Mouse (Mus musculus) left cerebral cortex, postnatal 4 days (tissue): ENCODE results near the gene Ptprg. TPM values are rescaled to one million over a fixed set of nuclear protein-coding genes. Genes with fewer than 3 reads are reported as not detected.
"Not testable (repeated sequence)": the region's sequence is repeated elsewhere in the genome, so short reads cannot be mapped to it uniquely, and the experiment has no call there.

ENCODE experiments used
- DNase-seq: peaks from one replicate; pipeline ENCODE4 v3.0.0-alpha.2; 2022
- intact Hi-C: fragments of 180-260 bp; cut with DNase I; formaldehyde crosslinking; loops from one replicate; pipeline ENCODE4 v1.15.1; 2025
- total RNA-seq, 2 experiments: library from RNA; stranded (reverse); gene quantifications; 2 replicates each; pipeline ENCODE4 v1.2.3; 2021

The Ptprg gene
- total RNA-seq, 2 experiments from 2014 or later = 127 to 141 TPM

DNA sequence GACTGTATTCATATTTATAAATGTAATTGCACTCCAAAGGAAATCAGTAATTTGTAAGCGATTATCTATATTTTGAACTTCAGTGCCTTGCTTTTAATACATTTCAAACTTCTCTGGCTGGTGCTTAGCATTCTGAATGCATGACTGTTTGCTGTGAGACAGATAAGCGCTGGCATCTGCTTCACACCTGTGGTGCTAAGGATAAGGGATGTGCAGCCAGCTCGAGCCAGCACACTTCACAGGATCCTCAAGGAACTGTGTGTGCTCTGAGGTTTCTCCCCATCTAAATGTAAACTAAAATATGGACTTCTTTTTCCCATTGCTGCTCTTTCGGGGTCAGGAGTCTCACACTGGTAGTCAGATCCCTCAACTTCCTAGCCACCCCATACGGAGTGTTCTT is 458.4 kb downstream of the Ptprg start:
- intact Hi-C loops = no loop called here
- no peak for DNase-seq

DNA sequence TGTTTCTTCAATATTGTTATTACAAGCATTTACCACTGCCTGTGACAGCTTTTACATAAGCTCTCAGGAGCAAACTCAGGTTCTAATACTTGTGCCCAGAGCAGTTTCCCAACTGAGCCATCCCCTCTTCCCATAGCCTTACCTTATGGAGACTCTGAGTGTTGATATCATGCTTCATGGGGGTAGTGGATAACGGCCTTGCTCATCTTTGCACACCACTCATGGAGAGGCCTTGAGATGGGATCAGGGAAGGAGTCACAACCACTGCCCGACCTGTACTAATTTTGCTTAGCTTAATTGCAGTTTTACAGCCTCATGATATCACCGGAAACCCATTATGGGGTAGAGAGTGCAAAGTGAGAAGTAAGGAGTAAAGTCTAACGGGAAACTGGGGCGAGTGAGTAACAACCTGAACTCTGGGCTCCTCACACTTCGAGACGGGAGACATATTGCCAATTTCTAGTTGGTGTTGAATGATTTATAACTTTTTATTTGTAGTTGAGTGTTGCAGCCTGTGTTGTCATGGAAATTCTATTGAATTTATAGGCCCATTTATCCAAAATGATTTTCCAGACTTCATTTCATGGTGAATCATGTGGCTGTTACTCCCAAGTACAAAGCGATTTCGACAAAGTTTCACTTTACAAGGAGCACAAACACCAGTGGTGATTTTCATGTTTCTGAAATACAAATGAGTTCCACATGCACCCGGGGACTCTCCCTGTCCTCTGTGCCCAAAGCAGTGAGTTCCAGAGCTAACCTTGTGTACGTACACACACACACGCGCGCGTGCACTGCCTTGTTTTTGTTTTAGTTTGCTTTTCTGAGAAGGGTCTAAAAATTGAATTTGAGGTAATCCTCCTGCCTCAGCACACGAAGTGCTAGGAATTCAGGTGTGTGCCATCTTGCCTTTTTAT is 472.7 kb downstream of the Ptprg start:
- intact Hi-C loops = no loop called here
- no peak for DNase-seq

DNA sequence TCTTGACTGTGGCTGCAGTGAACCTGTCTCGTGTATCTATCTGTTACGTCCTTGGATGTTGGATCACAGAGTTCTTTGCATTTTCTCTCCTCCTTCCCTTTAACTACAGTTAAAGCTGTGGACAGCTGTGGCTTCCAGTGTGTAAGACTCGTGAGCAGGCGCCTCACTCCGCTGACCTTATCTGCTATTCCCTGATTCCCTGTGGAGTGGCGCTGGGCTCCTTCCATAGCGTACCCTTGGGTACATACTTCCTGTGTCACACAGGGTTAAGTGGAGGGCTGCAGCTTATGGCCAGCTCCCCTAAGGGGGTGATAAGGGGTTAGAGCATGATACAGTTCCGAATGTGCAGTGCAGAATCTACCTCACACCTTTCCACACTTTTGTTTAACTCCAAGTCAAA is 473.9 kb downstream of the Ptprg start:
- intact Hi-C loops = no loop called here

DNA sequence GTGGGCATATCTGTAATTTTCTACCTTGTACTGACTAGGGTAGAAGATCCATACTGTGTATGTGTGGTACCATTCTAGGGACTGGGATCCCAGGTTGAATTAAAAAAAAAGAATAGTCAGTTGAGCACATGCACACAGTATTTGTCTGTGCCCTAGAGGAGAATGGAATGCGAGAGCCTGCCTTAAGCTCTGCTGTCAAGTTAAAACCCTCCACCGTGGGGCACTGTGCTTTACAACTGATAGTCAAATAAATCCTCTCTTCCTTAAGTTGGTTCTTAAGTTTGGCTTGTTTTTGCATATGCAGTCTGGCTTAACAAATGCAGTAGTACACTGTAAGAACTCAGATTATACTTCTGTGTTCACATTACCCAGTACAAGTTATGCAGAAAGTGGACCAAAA is 476.6 kb downstream of the Ptprg start:
- intact Hi-C loops = no loop called here
- no peak for DNase-seq

More for the DNA sequence above, 473.9 kb downstream of the Ptprg start:
- DNase-seq = no peak

DNA sequence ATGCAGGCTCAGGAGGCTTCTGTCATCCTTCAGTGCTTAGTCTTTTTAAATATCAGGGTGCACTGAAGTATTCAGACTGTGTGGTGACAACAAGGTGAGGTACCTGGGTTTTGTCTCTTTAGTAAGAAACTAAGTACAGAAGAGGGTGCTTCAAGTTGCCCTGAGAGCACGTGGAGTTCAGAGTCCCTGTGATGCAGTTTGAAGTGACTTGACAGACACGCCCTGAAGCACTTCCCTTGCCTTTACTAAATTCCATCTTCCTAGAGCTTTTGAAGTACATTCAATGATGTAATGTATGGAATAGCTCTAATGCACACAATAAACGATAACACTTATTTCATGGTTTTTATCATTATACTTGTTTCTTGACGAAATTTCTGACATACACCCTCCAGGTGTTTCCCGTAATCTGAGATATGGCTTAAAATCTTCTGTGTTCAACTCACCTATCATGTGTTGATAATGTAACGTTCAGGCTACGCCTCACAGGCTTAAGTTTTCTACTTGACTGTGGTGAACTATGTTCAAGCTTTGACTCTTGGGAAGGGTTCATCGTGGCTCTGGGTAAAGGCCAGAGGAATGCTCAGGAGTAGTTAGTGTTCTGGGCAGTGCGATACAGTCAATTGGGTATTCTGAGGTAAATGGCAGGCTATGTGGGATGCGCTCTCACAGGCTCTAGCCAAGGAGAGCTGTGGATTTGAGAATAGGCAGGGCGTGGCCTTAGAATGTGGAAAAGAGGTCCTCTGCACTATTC is 483.4 kb downstream of the Ptprg start:
- DNase-seq = no peak
- intact Hi-C loops = no loop called here

DNA sequence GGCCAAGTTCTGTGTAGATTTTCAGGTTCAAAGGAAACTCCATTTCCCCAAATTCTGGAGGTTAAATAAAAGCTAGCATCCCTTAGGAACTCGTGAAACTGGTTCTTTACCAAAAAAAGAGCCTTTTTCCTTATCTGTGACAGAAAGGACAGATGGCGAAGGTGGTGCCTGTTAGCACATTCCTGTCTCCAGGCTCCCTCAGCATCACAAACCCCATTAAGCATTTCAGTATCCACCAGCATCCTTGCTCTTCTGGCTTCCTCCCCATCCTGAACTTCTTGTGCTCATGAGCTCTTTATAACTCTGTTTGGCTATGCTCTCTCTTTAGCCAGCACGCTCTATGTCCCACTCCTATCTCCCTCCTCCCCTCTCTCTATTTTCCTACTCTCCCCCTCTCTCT is 486.4 kb downstream of the Ptprg start:
- intact Hi-C loops = no loop called here
- DNase-seq = no peak

DNA sequence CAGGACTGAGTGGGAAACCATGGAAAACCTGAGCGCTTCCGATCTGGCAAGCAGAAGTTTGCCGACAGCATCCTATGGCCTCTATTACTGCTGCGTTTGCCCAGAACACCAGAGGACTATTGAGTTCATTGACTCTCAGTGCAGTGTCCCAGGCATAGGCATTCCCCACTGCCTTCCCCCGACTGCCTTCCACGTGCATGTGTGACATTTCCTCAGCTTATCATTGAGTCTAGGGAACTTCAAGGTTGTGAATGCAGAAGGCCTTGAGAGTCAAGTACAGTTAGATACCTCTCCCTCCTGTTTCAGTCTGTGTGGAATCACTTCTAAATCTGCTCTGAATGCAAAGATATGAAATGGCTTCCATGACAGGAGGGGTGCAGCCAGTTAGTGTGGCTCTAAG is 488.2 kb downstream of the Ptprg start:
- intact Hi-C loops = no loop called here
- DNase-seq = no peak

DNA sequence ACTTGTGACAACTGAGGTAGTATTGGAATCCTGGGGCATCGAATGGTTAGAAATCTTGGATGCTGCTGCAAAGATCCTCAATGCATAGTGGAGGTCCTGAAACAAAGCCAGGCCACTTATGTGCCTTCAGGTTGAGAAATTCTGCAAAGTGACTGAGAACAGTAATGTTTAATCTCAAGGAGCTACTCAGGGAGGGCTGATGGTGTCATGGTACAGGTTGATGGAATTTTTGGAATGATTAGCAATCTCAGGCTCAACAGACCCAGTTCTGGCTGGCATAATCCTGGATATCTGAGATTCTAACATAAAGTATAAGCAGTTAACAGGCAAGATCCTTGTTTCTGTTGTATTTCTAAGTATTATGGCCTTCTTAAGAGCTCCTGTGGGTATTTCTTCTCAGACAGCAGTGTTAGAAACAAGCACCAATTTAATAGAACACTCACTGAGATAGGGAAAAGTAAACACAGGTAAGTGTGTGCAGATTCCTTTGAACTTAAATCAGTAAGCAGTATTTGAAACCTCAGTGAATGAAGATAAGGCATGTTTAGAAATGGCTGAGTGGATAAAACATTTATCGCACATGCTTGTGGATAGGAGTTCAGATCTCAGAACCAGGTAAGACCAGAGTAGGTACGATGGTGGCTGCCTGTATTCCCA is 493.0 kb downstream of the Ptprg start:
- intact Hi-C loops = no loop called here
- DNase-seq = no peak

DNA sequence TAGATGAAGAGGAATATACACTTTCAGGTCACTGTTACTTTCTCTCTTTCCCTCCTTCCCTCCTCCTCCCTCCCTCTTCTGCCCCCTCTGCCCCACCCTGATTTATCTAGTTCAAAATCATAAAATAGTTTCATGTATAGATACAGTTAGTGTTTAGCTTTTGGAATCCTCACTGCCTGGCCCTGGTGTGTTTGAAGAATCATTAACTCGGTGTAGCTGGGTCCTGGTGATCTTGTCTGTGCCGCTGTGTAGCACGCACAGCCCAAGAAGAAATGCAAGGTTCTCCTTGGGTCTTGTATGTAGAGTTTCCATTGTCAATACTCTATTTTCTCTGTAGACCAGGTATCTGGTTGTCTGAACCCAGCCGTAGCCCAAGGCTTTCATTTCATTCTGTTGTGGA is 494.3 kb downstream of the Ptprg start:
- intact Hi-C loops = no loop called here
- no peak for DNase-seq

DNA sequence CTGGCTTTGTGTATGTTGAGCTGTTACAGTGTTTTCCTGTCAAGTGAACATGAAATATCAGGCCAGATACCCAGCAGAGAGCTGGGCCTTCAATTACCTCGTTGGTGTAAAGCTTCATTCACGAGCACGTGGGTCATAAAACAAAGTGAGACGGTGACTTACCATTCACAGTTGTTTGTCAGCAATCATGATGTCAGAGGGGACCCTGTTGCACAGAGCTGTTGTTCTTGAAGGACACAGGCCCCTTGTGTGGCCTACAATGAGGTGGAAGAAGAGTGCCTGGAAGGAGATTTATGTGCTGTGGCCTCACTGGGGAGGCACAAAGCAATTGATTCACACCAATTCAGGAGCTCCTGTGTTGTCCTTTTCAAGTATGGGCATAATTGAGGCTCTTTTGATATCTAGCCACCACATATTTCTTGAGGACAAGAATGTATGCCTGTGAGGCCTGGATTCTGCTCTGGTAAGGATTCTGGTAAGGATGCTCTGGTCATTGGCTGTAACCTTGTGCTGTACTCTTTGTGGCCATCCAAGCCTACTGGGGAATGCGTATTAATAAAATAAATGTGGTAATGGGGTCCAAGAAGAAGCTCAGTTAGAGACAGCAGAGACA is 503.7 kb downstream of the Ptprg start:
- intact Hi-C loops = no loop called here
- no peak for DNase-seq

DNA sequence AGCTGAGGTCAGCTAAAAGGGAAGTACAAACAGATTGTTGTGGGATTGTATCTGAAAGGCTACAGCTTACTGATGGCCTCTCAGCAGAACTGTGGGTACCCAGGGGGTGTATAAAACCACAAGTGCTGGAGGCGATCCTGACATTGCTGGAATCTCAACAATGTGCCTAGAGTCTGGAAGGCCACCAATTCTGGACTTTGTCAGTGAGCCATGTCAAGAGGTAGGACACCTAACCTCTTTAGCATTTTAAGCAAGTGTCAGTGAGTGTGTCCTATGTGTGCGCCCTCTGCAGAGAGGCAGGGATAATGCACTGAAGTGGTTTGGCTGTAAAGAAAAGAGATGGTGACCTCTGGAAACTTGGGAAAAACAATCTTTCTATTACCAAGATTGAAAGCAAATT is 504.5 kb downstream of the Ptprg start:
- intact Hi-C loops = no loop called here
- no peak for DNase-seq

DNA sequence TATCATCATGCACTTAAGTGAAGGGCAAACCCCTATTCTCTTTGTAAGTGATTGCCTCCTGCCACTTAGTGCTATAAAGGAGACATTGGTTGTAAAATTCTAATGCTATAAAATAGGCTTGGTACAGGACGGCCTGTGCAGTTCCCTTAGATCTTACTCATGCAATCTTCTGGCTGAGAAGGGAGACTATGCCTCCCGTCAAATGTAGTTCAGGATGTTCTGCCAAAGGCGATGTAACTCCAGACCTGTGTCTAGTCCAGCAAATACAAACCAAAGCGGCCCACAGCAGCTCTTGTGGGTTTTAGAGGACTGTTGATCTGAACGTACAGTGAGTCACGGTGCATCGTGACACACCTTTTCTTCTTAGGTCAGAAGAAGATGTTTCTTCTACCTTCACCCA is 505.8 kb downstream of the Ptprg start:
- DNase-seq = no peak

DNA sequence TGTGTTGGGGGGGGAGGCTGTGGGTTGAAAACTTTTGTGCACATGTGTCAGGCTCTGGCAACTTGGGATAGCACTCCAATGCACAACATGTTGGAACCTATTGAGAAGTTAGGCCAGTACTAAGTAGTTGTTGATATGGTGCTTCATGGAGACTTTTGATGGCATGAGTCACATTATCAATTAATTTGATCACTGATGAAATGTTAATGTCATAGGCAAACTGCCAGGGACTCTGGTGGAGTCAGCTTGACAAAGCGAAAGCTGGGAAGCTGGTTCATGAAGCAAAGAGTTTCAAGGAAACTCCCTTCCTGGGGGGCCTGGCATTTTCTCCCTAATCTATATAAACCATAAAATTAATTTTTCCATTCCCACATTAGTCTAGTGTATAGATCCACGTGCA is 508.0 kb downstream of the Ptprg start:
- intact Hi-C loops, DNase-seq: not testable (repeated sequence)

More for the DNA sequence above, 505.8 kb downstream of the Ptprg start:
- intact Hi-C loops = no loop called here

DNA sequence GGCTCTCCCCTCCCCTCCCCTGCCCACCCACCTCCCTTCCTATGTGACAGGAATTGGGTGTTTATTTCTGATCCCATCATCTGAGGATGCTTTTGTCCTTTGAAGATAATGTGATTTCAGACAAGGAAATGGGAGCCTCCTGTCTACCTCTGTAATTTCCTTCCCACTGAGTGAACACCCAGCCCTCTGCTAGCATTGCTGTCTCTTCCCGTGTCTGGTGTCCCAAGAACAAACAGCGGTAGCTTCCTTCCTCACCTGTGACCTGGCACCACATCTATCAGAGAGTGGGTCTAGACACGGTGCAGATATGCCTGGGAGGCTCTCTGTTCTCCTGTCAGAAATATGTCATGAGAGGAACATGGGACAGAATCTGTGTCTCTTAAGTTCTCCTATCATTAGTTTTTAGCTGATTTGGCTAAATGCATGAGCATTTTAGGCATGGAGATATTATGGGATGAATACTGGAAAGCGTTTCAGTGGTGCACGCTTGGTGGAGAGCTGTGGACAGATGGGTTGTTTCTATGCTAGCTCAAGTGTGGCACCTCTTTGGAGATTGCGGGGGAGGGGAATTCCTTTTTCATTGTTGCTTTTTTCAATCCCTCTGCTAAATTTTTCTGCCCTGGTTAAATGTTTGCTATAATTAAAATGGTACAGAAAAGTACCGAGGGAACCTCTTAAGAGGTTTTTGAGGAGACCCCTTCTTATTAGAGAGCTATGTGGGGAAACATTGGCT is 509.5 kb downstream of the Ptprg start:
- DNase-seq = no peak
- intact Hi-C loops = no loop called here

DNA sequence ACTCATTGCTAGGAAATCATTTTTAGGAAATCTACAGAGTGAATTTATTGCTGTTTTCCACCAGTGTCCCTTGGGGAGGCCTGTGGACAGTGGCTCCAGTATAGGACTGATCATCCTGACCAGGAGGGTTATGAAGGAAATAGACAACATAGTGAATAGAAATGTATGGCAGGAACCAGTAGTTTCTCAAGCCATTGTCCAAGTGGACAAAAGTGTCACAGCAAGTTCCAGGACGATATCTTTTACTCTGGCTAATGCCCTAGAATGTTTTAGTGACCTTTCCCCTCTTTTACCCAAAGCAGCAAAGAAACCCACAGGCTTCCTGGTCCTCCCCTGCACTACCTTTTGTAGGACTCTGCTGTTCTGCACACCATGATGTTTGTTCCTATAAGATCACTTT is 511.7 kb downstream of the Ptprg start:
- DNase-seq = no peak
- intact Hi-C loops = no loop called here

DNA sequence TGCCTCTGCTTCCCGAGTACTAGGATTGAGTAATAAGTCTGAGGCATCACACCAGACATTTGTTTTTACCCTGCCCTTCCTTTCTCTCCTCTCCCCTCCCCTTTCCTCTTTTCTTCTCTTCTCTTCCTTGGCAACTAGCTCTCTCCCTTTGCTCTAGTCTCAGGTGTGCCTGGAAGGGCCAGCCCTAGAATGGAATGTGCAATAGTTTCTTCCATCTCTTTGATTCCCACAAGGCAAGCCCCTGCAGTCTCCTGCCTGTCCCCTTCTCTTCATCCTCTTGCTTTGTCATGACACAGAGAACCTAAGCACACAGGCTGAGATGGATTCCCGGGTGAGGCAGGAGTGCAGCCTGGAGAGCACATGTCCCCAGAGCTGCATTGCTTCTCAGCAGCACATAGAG is 512.4 kb downstream of the Ptprg start:
- DNase-seq = no peak
- intact Hi-C loops = no loop called here

DNA sequence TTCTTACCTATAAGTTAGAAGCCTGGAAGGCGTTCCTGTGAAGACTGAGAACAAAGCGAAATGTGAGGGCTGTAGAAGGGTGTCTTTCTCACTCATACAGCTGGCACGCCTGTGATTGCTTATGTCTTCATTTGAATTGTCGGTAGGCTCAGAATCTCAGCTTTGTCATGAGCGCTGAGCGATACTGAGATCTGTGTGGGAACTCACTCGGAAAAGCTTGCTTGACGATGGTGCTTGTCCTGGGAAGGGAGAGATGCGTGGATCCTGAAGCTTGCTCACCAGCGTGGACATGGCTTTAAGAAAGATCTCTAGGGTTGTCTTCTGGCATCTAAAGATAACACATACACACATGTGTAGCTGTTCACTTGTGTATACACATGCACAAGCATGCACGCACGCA is 516.4 kb downstream of the Ptprg start:
- no peak for DNase-seq
- intact Hi-C loops = no loop called here

DNA sequence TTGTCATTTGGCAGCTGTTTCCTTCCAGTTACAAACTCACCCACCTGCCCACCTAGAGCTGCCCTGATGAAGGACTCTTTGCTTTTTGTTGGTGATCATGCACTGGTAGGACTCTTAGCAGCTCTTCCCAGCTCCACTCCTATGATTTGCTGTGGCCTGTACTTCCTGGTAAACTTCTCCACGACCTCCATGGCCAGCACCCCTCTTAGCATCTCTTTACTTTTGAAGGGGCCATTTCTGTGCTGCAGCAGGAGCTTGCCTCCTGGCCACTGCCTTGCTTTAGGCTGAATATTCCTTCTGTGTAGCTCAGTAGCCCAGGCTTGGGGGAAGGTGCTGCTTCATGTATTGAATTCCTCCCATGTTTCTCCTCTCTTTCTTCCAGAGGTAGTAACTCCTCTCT is 517.0 kb downstream of the Ptprg start:
- intact Hi-C loops = no loop called here

DNA sequence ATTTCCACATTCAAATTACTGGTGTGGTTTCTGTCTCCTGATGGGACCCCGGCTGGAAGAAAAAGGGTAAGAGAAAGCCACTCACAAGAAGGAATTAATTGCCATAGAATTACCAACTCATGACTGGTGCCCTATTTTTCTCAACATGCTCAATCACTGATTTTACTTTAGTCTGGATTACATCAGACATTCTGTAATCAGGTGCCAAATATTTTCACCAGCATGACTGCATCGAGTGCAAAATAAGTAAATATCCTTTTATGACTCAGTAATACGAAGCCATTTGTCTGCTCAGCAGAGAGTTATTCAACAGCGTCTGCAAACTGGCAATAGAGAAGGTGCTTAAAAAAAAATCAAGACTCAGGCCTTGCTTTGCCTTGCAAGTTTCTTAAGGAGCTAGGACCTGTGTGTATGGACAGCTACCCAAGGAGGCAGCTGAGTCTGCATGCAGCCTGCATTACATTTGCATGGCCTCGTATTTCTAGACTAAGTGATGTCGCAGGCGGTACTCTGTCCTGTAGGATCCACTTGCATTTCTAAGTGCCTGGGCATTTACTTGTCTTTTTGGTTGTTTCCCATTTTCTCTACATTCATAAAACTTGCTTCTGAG is 517.6 kb downstream of the Ptprg start:
- intact Hi-C loops = no loop called here

More for the DNA sequence above, 517.0 kb downstream of the Ptprg start:
- DNase-seq = no peak

More for the DNA sequence above, 517.6 kb downstream of the Ptprg start:
- DNase-seq = no peak
